Mouse (Mus musculus) limb, embryonic 14.5 days (tissue): ENCODE results near the gene Fbf1. TPM values are rescaled to one million over a fixed set of nuclear protein-coding genes. Genes with fewer than 3 reads are reported as not detected.

Experiments used
- ATAC-seq: fragments of 200-750 bp; cut with Nextera tagmentation; 2 replicates; pipeline ENCODE4 v1.8.0; 2017; ENCODE audit warnings: low read depth, moderate number of reproducible peaks, moderate TSS enrichment; ENCODE audit not compliant: low FRiP score
- DNase-seq: peaks from one replicate; pipeline ENCODE4 v3.0.0-alpha.2; 2015; ENCODE audit warnings: low spot score
- H3K27ac ChIP-seq: fragments of 300-500 bp; sonication (generic); replicated peaks from 2 replicates; pipeline ENCODE4 v1.5.1; 2014; ENCODE audit warnings: low read depth, mild to moderate bottlenecking, low read length, moderate library complexity, mixed read lengths
- H3K27me3 ChIP-seq: fragments of 300-500 bp; sonication (generic); 2 replicates; pipeline ENCODE4 v1.6.1; 2014; ENCODE audit warnings: low read length, mixed read lengths; ENCODE audit not compliant: control insufficient read depth, insufficient read depth
- H3K36me3 ChIP-seq: fragments of 300-500 bp; sonication (generic); 2 replicates; pipeline ENCODE4 v1.6.1; 2014; ENCODE audit warnings: mild to moderate bottlenecking, low read length, moderate library complexity, mixed read lengths; ENCODE audit not compliant: control insufficient read depth, insufficient read depth
- H3K4me1 ChIP-seq: fragments of 300-500 bp; sonication (generic); 2 replicates; pipeline ENCODE4 v1.6.1; 2014; ENCODE audit warnings: antibody characterized with exemption, low read length, mixed read lengths; ENCODE audit not compliant: control insufficient read depth, insufficient read depth
- H3K4me2 ChIP-seq: fragments of 300-500 bp; sonication (generic); replicated peaks from 2 replicates; pipeline ENCODE4 v1.6.1; 2014; ENCODE audit warnings: low read depth, mild to moderate bottlenecking, low read length, moderate library complexity; ENCODE audit not compliant: severe bottlenecking
- H3K4me3 ChIP-seq: fragments of 300-500 bp; sonication (generic); replicated peaks from 2 replicates; pipeline ENCODE4 v1.5.1; 2014; ENCODE audit warnings: low read length
- H3K9ac ChIP-seq: fragments of 300-500 bp; sonication (generic); 2 replicates; pipeline ENCODE4 v1.6.1; 2014; ENCODE audit warnings: mild to moderate bottlenecking, low read depth, low read length, moderate library complexity; ENCODE audit not compliant: severe bottlenecking
- H3K9me3 ChIP-seq: fragments of 300-500 bp; sonication (generic); 2 replicates; pipeline ENCODE4 v1.6.1; 2016; ENCODE audit warnings: low read length; ENCODE audit not compliant: control insufficient read depth
- POLR2A ChIP-seq: fragments of 200-500 bp; IDR thresholded peaks from 2 replicates; pipeline ENCODE4 v1.8.0; 2012; ENCODE audit warnings: inconsistent platforms, mild to moderate bottlenecking, moderate library complexity, borderline replicate concordance; ENCODE audit not compliant: insufficient read depth, insufficient read length; ENCODE audit errors: extremely low read depth
- WGBS: fragments of 180-500 bp; shearing (Covaris S2); extraction: QIAGEN DNeasy Blood & Tissue Kit; methylation state at CpG from one replicate; pipeline ENCODE4 v1.1.7; 2014; 5-methylcytosine and 5-hydroxymethylcytosine counted together
- polyA plus RNA-seq, 2 experiments: library from polyadenylated mRNA; depleted of rRNA in 1 of 2; stranded (reverse) in 1 of 2; unstranded in 1 of 2; fragments of >200 nt; fragmentation: Nextera tagmentation in 1 of 2; extraction: Ambion mirVana in 1 of 2; gene quantifications; 2 replicates each; pipeline versions ENCODE4 v1.2.1 to v1.2.3; 2012 to 2014

The Fbf1 gene
- polyA plus RNA-seq, 2 experiments: 26.4 to 82.6 TPM

DNA sequence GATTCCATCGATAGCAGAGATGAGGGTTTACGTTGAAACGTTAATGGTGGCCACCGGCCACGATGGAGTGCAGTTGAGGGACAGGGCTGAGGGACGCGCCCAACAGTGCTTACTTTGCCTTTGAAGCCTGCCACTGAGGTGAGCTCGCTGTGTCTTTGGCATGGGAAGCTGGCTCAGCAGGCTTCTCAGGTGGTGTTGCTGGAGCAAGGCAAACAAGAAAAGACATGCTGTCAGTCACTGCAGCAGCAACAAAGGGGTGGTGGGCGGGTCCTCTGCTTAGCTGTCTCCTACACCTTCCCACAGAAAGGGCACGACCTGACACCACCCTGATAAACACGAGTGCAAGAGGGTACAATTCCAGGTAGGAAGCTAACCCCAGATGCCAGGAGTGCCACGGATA lies 6.7 kb downstream of the Fbf1 start:
- H3K9ac ChIP-seq: no peak overlapping the region
- no peak overlapping the region for H3K4me2 ChIP-seq
- ATAC-seq (no peak), DNase-seq (peak; percentile 32)
- H3K27me3 ChIP-seq: no peaks in the 10 kb centered on the region
- no peak overlapping the region for H3K4me3 ChIP-seq
- WGBS: 53% methylated on average over 12 of the region's 12 CpGs
- peaks cover 2% of the 10 kb centered on the region; the same call in 1 of the 2 replicates for H3K4me1 ChIP-seq
- H3K27ac ChIP-seq: no peak overlapping the region
- no peak for TF ChIP-seq POLR2A
- peaks cover 66% of the 10 kb centered on the region for H3K36me3 ChIP-seq
- no peaks in the 10 kb centered on the region for H3K9me3 ChIP-seq

- no peak for TF ChIP-seq POLR2A
- WGBS: 97% methylated on average over 2 of the region's 2 CpGs
- H3K36me3 ChIP-seq: peaks cover 99% of the 10 kb centered on the region
These were observed 17.0 kb downstream of the Fbf1 start for GRCm38 (mm10) chr11:116150960-116151359.

GRCm38 (mm10) chr11:116149341-116149740 lies 18.6 kb downstream of the Fbf1 start:
- DNase-seq: no peak
- no peak overlapping the region for H3K27ac ChIP-seq
- no peak overlapping the region for H3K4me3 ChIP-seq
- no peak overlapping the region for H3K4me2 ChIP-seq
- no peaks in the 10 kb centered on the region for H3K4me1 ChIP-seq
- H3K27me3 ChIP-seq: no peaks in the 10 kb centered on the region
- no peak for ATAC-seq
- no peak for TF ChIP-seq POLR2A
- no peaks in the 10 kb centered on the region for H3K9me3 ChIP-seq
- 75% methylated on average over 6 of the region's 6 CpGs for WGBS
- H3K36me3 ChIP-seq: peaks cover 99% of the 10 kb centered on the region
- no peak overlapping the region for H3K9ac ChIP-seq

More at GRCm38 (mm10) chr11:116150960-116151359, 17.0 kb downstream of the Fbf1 start:
- DNase-seq: no peak
- H3K4me3 ChIP-seq: no peak overlapping the region
- no peaks in the 10 kb centered on the region for H3K27me3 ChIP-seq
- no peaks in the 10 kb centered on the region for H3K9me3 ChIP-seq
- no peak overlapping the region for H3K4me2 ChIP-seq
- H3K27ac ChIP-seq: no peak overlapping the region
- H3K9ac ChIP-seq: no peak overlapping the region
- ATAC-seq: no peak
- H3K4me1 ChIP-seq: no peaks in the 10 kb centered on the region

- H3K9ac ChIP-seq: no peak overlapping the region
- H3K27ac ChIP-seq: no peak overlapping the region
- H3K4me3 ChIP-seq: no peak overlapping the region
- DNase-seq: no peak
- no peaks in the 10 kb centered on the region for H3K27me3 ChIP-seq
- WGBS: 63% methylated on average over 20 of the region's 20 CpGs
- H3K4me2 ChIP-seq: no peak overlapping the region
- no peak for ATAC-seq
- H3K9me3 ChIP-seq: no peaks in the 10 kb centered on the region
- no peak for TF ChIP-seq POLR2A
- no peaks in the 10 kb centered on the region for H3K4me1 ChIP-seq
- peaks cover 99% of the 10 kb centered on the region for H3K36me3 ChIP-seq
These were observed 19.2 kb downstream of the Fbf1 start for GRCm38 (mm10) chr11:116148761-116149221.

GRCm38 (mm10) chr11:116146294-116146985 lies 21.5 kb downstream of the Fbf1 start:
- no peak overlapping the region for H3K4me2 ChIP-seq
- no peak for TF ChIP-seq POLR2A
- 80% methylated on average over 25 of the region's 25 CpGs for WGBS
- no peaks in the 10 kb centered on the region for H3K4me1 ChIP-seq
- H3K4me3 ChIP-seq: no peak overlapping the region
- ATAC-seq (no peak), DNase-seq (no peak)
- no peaks in the 10 kb centered on the region for H3K27me3 ChIP-seq
- H3K9ac ChIP-seq: no peak overlapping the region
- no peak overlapping the region for H3K27ac ChIP-seq
- H3K9me3 ChIP-seq: no peaks in the 10 kb centered on the region
- H3K36me3 ChIP-seq: peaks cover 98% of the 10 kb centered on the region
